17 mouse cellular contexts compared by ENCODE assay signal in the genomic region with DNA sequence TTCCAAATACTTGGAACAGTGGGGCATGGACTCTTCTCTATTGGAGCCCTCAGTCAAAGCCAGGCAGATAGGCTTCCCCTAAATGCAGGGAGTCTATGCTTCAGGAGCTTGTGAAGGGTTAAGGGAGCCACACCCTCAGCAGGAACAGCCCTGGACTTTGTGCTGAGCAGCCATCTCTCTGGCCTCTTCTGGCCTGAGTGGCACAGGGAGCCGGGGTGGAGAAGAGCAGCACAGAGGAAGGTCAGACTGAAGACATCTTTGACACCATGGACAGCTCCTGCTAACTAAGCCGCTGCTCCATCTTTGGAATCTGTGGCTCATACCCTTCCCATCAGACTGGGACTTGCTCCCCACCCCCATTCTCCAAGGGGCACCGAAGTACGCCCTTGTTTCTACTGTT. TPM values are rescaled to one million over a fixed set of nuclear protein-coding genes. Genes with fewer than 3 reads are reported as not detected.
A peak's percentile ranks its signal among the peaks of the same experiment; 100 is the strongest.
DNase-seq lines count a peak whose midpoint lies in the region; ATAC-seq lines count a peak whose summit lies in the region.
"Had no signal": no experiment of that assay in that cellular context is flagged by ENCODE, and none has a peak within 500 bp of the region (broad histone marks: within the 10 kb centered on the region; RNA-seq: fewer than 3 reads in every experiment).

No protein-coding gene starts in this region.

- ATAC-seq in liver, embryonic 11.5 days (replicated peaks; ENCODE audit: low FRiP score) = no peak
- ATAC-seq in embryonic facial prominence, embryonic 11.5 days (replicated peaks; ENCODE audit: insufficient number of reproducible peaks, low FRiP score, low TSS enrichment, low read depth) = no peak
- ATAC-seq in stomach, embryonic 14.5 days (ENCODE audit: insufficient number of reproducible peaks, insufficient read depth, low FRiP score, low read depth) = 0 out of 2 replicates have a peak, but pooled peaks have one; percentile 48
- ATAC-seq: activated CD4-positive, CD25-positive, alpha-beta regulatory T cell, adult 4 months had no signal

- H3K27ac ChIP-seq in liver, embryonic 11.5 days (ENCODE audit: low read depth, low read length) = no peak overlapping the region
- no peak overlapping the region for H3K27ac ChIP-seq in embryonic facial prominence, embryonic 11.5 days (replicated peaks; ENCODE audit: low read depth, low read length)
- no peak overlapping the region for H3K27ac ChIP-seq in stomach, embryonic 14.5 days (ENCODE audit: low read length)
- H3K27ac ChIP-seq: gastrocnemius, adult 2 months; heart, embryonic 10.5 days; hindbrain, embryonic 10.5 days; liver, embryonic 14.5 days had no signal

- H3K9ac ChIP-seq in liver, embryonic 11.5 days (ENCODE audit: low read depth, low read length) = no peak overlapping the region
- no peak overlapping the region for H3K9ac ChIP-seq in embryonic facial prominence, embryonic 11.5 days (replicated peaks; ENCODE audit: low read length)
- H3K9ac ChIP-seq in stomach, embryonic 14.5 days (replicated peaks; ENCODE audit: low read depth, low read length) = no peak overlapping the region
- H3K9ac ChIP-seq: liver, embryonic 14.5 days had no signal

- H3K4me3 ChIP-seq in liver, embryonic 11.5 days (ENCODE audit: low read depth, low read length) = no peak overlapping the region
- H3K4me3 ChIP-seq in embryonic facial prominence, embryonic 11.5 days (ENCODE audit: low read depth, low read length) = no peak overlapping the region
- no peak overlapping the region for H3K4me3 ChIP-seq in stomach, embryonic 14.5 days (ENCODE audit: low read depth, low read length)
- H3K4me3 ChIP-seq: gastrocnemius, adult 2 months; heart, embryonic 10.5 days; hindbrain, embryonic 10.5 days had no signal

- 40% methylated on average over 4 of the region's 4 CpGs for WGBS in liver, embryonic 11.5 days
- 36% methylated on average over 4 of the region's 4 CpGs for WGBS in embryonic facial prominence, embryonic 11.5 days
- WGBS in stomach, embryonic 14.5 days = 37% methylated on average over 4 of the region's 4 CpGs

- no peaks in the 10 kb centered on the region for H3K9me3 ChIP-seq in liver, embryonic 11.5 days (ENCODE audit: control insufficient read depth, low read length)
- no peaks in the 10 kb centered on the region for H3K9me3 ChIP-seq in embryonic facial prominence, embryonic 11.5 days (replicated peaks; ENCODE audit: control insufficient read depth, low read length)
- no peaks in the 10 kb centered on the region for H3K9me3 ChIP-seq in stomach, embryonic 14.5 days (ENCODE audit: control insufficient read depth, low read depth, low read length)
- H3K9me3 ChIP-seq: heart, embryonic 10.5 days; hindbrain, embryonic 10.5 days had no signal

- peak; percentile 30 for DNase-seq in liver, embryonic 11.5 days (ENCODE audit: low spot score)
- DNase-seq in liver = no peak
- DNase-seq in NIH3T3 (ENCODE audit: low read depth) = peak; percentile 58
- peak; percentile 44 for DNase-seq in embryonic facial prominence, embryonic 11.5 days (ENCODE audit: low spot score)
- DNase-seq in testis, postnatal 14 days (ENCODE audit: low spot score) = no peak
- DNase-seq in thymus, adult 18-20 months = no peak
- no peak for DNase-seq in spleen, adult 12 weeks (ENCODE audit: low spot score)
- DNase-seq: cerebellum, postnatal 36 days; gastrocnemius, adult 2 months; right cerebral cortex, adult 18-20 months had no signal

- H3K27me3 ChIP-seq in liver, embryonic 11.5 days (replicated peaks; ENCODE audit: control insufficient read depth, insufficient read depth, low read length) = no peaks in the 10 kb centered on the region
- H3K27me3 ChIP-seq in embryonic facial prominence, embryonic 11.5 days (ENCODE audit: control insufficient read depth, insufficient read depth, low read length) = no peaks in the 10 kb centered on the region
- H3K27me3 ChIP-seq in stomach, embryonic 14.5 days (ENCODE audit: control insufficient read depth, insufficient read depth, low read length) = no peaks in the 10 kb centered on the region
- H3K27me3 ChIP-seq: CH12.LX had no signal

- no peak overlapping the region for H3K4me2 ChIP-seq in liver, embryonic 11.5 days
- H3K4me2 ChIP-seq in embryonic facial prominence, embryonic 11.5 days (ENCODE audit: low read depth, low read length) = no peak overlapping the region
- H3K4me2 ChIP-seq in stomach, embryonic 14.5 days (replicated peaks; ENCODE audit: low read depth, low read length) = no peak overlapping the region

- peaks cover 3% of the 10 kb centered on the region; the same call in 1 of the 2 replicates for H3K36me3 ChIP-seq in liver, embryonic 11.5 days (ENCODE audit: control insufficient read depth, insufficient read depth, low read length)
- H3K36me3 ChIP-seq in embryonic facial prominence, embryonic 11.5 days (replicated peaks; ENCODE audit: control insufficient read depth, insufficient read depth, low read depth, low read length) = no peaks in the 10 kb centered on the region
- peaks cover 4% of the 10 kb centered on the region; the same call in 1 of the 2 replicates for H3K36me3 ChIP-seq in stomach, embryonic 14.5 days (ENCODE audit: control insufficient read depth, insufficient read depth, low read length)

- H3K4me1 ChIP-seq in liver, embryonic 11.5 days (replicated peaks; ENCODE audit: control insufficient read depth, insufficient read depth, low read length) = no peaks in the 10 kb centered on the region
- H3K4me1 ChIP-seq in embryonic facial prominence, embryonic 11.5 days (ENCODE audit: control insufficient read depth, insufficient read depth, low read length) = no peaks in the 10 kb centered on the region
- H3K4me1 ChIP-seq in stomach, embryonic 14.5 days (ENCODE audit: control insufficient read depth, insufficient read depth, low read length) = 0 out of 2 replicates have a peak, but pooled peaks cover 3% of the 10 kb centered on the region
- H3K4me1 ChIP-seq: hindbrain, embryonic 10.5 days had no signal

RNA-seq across cellular contexts. Expression of gene Myo1a, which starts 1.7 kb away (rescaled TPM):
- 0.14 TPM in 1 of 2 replicates, not detected in the other for polyA plus RNA-seq in liver, embryonic 11.5 days (2014; fragmentation: Nextera tagmentation; extraction: Ambion mirVana)
- 0.40 and 0.55 TPM in 2 replicates for polyA plus RNA-seq in embryonic facial prominence, embryonic 11.5 days (2014; fragmentation: Nextera tagmentation; extraction: Ambion mirVana)
- polyA plus RNA-seq in stomach, embryonic 14.5 days (2014; fragmentation: Nextera tagmentation; extraction: Ambion mirVana) = 8.8 and 9.1 TPM in 2 replicates
- polyA plus RNA-seq: activated CD4-positive, CD25-positive, alpha-beta regulatory T cell, adult 4 months had no signal

RNA-seq across cellular contexts. Expression of gene Tac2, which starts 21.0 kb away (rescaled TPM):
- 11.2 and 16.0 TPM in 2 replicates for polyA plus RNA-seq in liver, embryonic 11.5 days (2014; fragmentation: Nextera tagmentation; extraction: Ambion mirVana)
- 1.9 and 2.9 TPM in 2 replicates for polyA plus RNA-seq in embryonic facial prominence, embryonic 11.5 days (2014; fragmentation: Nextera tagmentation; extraction: Ambion mirVana)
- 1.6 and 2.0 TPM in 2 replicates for polyA plus RNA-seq in stomach, embryonic 14.5 days (2014; fragmentation: Nextera tagmentation; extraction: Ambion mirVana)
- polyA plus RNA-seq: activated CD4-positive, CD25-positive, alpha-beta regulatory T cell, adult 4 months; forebrain, embryonic 11.5 days; hindbrain, embryonic 10.5 days had no signal

RNA-seq across cellular contexts. Expression of gene Nab2, which starts 34.9 kb away (rescaled TPM):
- polyA plus RNA-seq in liver, embryonic 11.5 days (2014; fragmentation: Nextera tagmentation; extraction: Ambion mirVana) = 5.7 and 5.8 TPM in 2 replicates
- polyA plus RNA-seq in embryonic facial prominence, embryonic 11.5 days (2014; fragmentation: Nextera tagmentation; extraction: Ambion mirVana) = 8.0 and 9.3 TPM in 2 replicates
- 9.2 and 11.1 TPM in 2 replicates for polyA plus RNA-seq in stomach, embryonic 14.5 days (2014; fragmentation: Nextera tagmentation; extraction: Ambion mirVana)

RNA-seq across cellular contexts. Expression of gene Zbtb39, which starts 36.0 kb away (rescaled TPM):
- polyA plus RNA-seq in liver, embryonic 11.5 days (2014; fragmentation: Nextera tagmentation; extraction: Ambion mirVana) = 2.6 and 2.8 TPM in 2 replicates
- 6.5 and 7.4 TPM in 2 replicates for polyA plus RNA-seq in embryonic facial prominence, embryonic 11.5 days (2014; fragmentation: Nextera tagmentation; extraction: Ambion mirVana)
- polyA plus RNA-seq in stomach, embryonic 14.5 days (2014; fragmentation: Nextera tagmentation; extraction: Ambion mirVana) = 4.6 and 4.9 TPM in 2 replicates

RNA-seq across cellular contexts. Expression of gene Nemp1, which starts 36.6 kb away (rescaled TPM):
- 10.5 and 11.2 TPM in 2 replicates for polyA plus RNA-seq in liver, embryonic 11.5 days (2014; fragmentation: Nextera tagmentation; extraction: Ambion mirVana)
- 11.2 and 11.7 TPM in 2 replicates for polyA plus RNA-seq in embryonic facial prominence, embryonic 11.5 days (2014; fragmentation: Nextera tagmentation; extraction: Ambion mirVana)
- polyA plus RNA-seq in stomach, embryonic 14.5 days (2014; fragmentation: Nextera tagmentation; extraction: Ambion mirVana) = 10.2 and 11.3 TPM in 2 replicates

Comparison
In these comparisons a context has a peak if more than half of its experiments do, and no peak if none do; other contexts are left out.
1. DNase-seq: peak in liver, embryonic 11.5 days (single experiment), NIH3T3 (single experiment) and embryonic facial prominence, embryonic 11.5 days (single experiment); none in liver (single experiment), testis, postnatal 14 days (single experiment), thymus, adult 18-20 months (0 of 2) and spleen, adult 12 weeks (single experiment).